Mouse (Mus musculus): Measurements from ENCODE around the gene Psen2.

Gene Psen2

GRCm38 (mm10) chr1:180179100-180179499 lies 84.1 kb downstream of the Psen2 start:
- DNase-seq (ENCODE audit: extremely low spot score, low read depth, low spot score) = no peak

GRCm38 (mm10) chr1:180178340-180178739 lies 84.9 kb downstream of the Psen2 start:
- DNase-seq (ENCODE audit: extremely low spot score, low read depth, low spot score) = no peak
